Mouse (Mus musculus): Measurements from ENCODE around the gene Stx1a.

- TF ChIP-seq CTCF (IDR thresholded peaks at IDR 0.05; ENCODE audit: low read depth, low read length) (no peak), POLR2A (IDR thresholded peaks at IDR 0.05; ENCODE audit: borderline replicate concordance, low read depth, low read length) (no peak)
Observed at GRCm38 (mm10) chr5:135007802-135008571, 15.3 kb upstream of the Stx1a start.
